Mouse (Mus musculus): Measurements from ENCODE around the gene Ppp6r2. TPM values are rescaled to one million over a fixed set of nuclear protein-coding genes. Genes with fewer than 3 reads are reported as not detected.

Ppp6r2 gene
- total RNA-seq, 2 experiments from 2014 or later = 59.5 to 60.6 TPM

GRCm38 (mm10) chr15:89239751-89240392 lies 28.5 kb downstream of the Ppp6r2 start:
- peak in 1 of 2 experiments; percentile 14 for DNase-seq
- intact Hi-C loops (cut with DNase I) = no loop called here

GRCm38 (mm10) chr15:89241025-89241424 lies 29.7 kb downstream of the Ppp6r2 start:
- intact Hi-C loops (cut with DNase I) = no loop called here
- peak in 1 of 2 experiments; percentile 14 for DNase-seq

GRCm38 (mm10) chr15:89249063-89249462 lies 37.7 kb downstream of the Ppp6r2 start:
- DNase-seq = no peak
- intact Hi-C loops (cut with DNase I) = no loop called here

GRCm38 (mm10) chr15:89255330-89255729 lies 44.0 kb downstream of the Ppp6r2 start:
- peak; percentile 35 to 56 for DNase-seq
- intact Hi-C loops (cut with DNase I) = no loop called here

GRCm38 (mm10) chr15:89258997-89259396 lies 47.6 kb downstream of the Ppp6r2 start:
- intact Hi-C loops (cut with DNase I) = no loop called here
- no peak for DNase-seq

- DNase-seq = no peak
- intact Hi-C loops (cut with DNase I) = no loop called here
Measured at GRCm38 (mm10) chr15:89264485-89264884, 53.1 kb downstream of the Ppp6r2 start.

GRCm38 (mm10) chr15:89275497-89275896 lies 64.1 kb downstream of the Ppp6r2 start:
- DNase-seq = no peak
- intact Hi-C loops (cut with DNase I) = loop anchor here (5.0 kb wide), 1 partner anchor 87 kb away; no protein-coding TSS in a partner anchor

- intact Hi-C loops (cut with DNase I) = loop anchor here (5.0 kb wide), 1 partner anchor 85 kb away; no protein-coding TSS in a partner anchor
- DNase-seq = no peak
Measured at GRCm38 (mm10) chr15:89277366-89277765, 66.0 kb downstream of the Ppp6r2 start.

GRCm38 (mm10) chr15:89282546-89282945 lies 71.2 kb downstream of the Ppp6r2 start:
- DNase-seq = no peak
- intact Hi-C loops (cut with DNase I) = no loop called here

- DNase-seq = no peak
- intact Hi-C loops (cut with DNase I) = no loop called here
Measured at GRCm38 (mm10) chr15:89284094-89284493, 72.7 kb downstream of the Ppp6r2 start.

- intact Hi-C loops (cut with DNase I) = no loop called here
- no peak for DNase-seq
Measured at GRCm38 (mm10) chr15:89285004-89285403, 73.7 kb downstream of the Ppp6r2 start.

GRCm38 (mm10) chr15:89285478-89285877 lies 74.1 kb downstream of the Ppp6r2 start:
- intact Hi-C loops (cut with DNase I) = no loop called here
- no peak for DNase-seq

GRCm38 (mm10) chr15:89286114-89286513 lies 74.8 kb downstream of the Ppp6r2 start:
- intact Hi-C loops (cut with DNase I) = no loop called here
- no peak for DNase-seq

- intact Hi-C loops (cut with DNase I) = no loop called here
Measured at GRCm38 (mm10) chr15:89286582-89286981, 75.2 kb downstream of the Ppp6r2 start.

GRCm38 (mm10) chr15:89288227-89288767 lies 76.9 kb downstream of the Ppp6r2 start:
- intact Hi-C loops (cut with DNase I) = no loop called here
- no peak for DNase-seq

More at GRCm38 (mm10) chr15:89286582-89286981, 75.2 kb downstream of the Ppp6r2 start:
- no peak for DNase-seq

GRCm38 (mm10) chr15:89289455-89289854 lies 78.1 kb downstream of the Ppp6r2 start:
- intact Hi-C loops (cut with DNase I) = no loop called here
- DNase-seq = no peak

- DNase-seq = no peak
- intact Hi-C loops (cut with DNase I) = no loop called here
Measured at GRCm38 (mm10) chr15:89291521-89291920, 80.2 kb downstream of the Ppp6r2 start.

GRCm38 (mm10) chr15:89292795-89293194 lies 81.4 kb downstream of the Ppp6r2 start:
- no peak for DNase-seq
- intact Hi-C loops (cut with DNase I) = no loop called here

GRCm38 (mm10) chr15:89293778-89294177 lies 82.4 kb downstream of the Ppp6r2 start:
- no peak for DNase-seq
- intact Hi-C loops (cut with DNase I) = no loop called here

GRCm38 (mm10) chr15:89295580-89296165 lies 84.3 kb downstream of the Ppp6r2 start:
- no peak for DNase-seq
- intact Hi-C loops (cut with DNase I) = no loop called here

GRCm38 (mm10) chr15:89296465-89296864 lies 85.1 kb downstream of the Ppp6r2 start:
- peak; percentile 72 to 78 for DNase-seq
- intact Hi-C loops (cut with DNase I) = no loop called here

- intact Hi-C loops (cut with DNase I) = no loop called here
- DNase-seq = no peak
Measured at GRCm38 (mm10) chr15:89297695-89298094, 86.3 kb downstream of the Ppp6r2 start.

Data from heart, postnatal 10 days (tissue).